9 mouse cellular contexts compared by ENCODE assay signal in the genomic region with DNA sequence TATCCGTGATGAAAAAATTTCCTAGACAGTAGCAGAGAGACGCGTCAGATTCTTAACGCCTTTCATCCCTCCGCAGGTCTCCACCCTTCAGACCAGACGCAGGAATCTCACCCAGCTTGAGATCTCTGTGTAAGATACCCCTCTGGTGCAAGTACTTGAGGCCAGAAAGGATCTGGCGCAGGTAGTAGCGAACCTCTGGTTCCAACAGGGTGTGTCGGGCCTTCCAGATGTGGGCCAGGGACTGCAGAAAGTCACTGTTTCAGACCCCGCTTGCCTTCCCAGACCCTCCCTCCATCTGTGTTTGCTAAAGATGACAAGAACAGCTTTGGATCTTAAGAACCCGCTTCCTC. TPM values are rescaled to one million over a fixed set of nuclear protein-coding genes. Genes with fewer than 3 reads are reported as not detected.
A peak's percentile ranks its signal among the peaks of the same experiment; 100 is the strongest.
DNase-seq lines count a peak whose midpoint lies in the region; ATAC-seq lines count a peak whose summit lies in the region.
"Had no signal": no experiment of that assay in that cellular context is flagged by ENCODE, and none has a peak within 500 bp of the region (broad histone marks: within the 10 kb centered on the region; RNA-seq: fewer than 3 reads in every experiment).

No protein-coding gene starts in this region.

- peak overlapping the region; percentile 96 for H3K4me3 ChIP-seq in megakaryocyte, embryonic 14.5 days (replicated peaks)
- H3K4me3 ChIP-seq in forebrain, embryonic 13.5 days = peak overlapping the region; percentile 69
- peak overlapping the region; percentile 81 for H3K4me3 ChIP-seq in limb, embryonic 15.5 days
- peak overlapping the region; percentile 61 for H3K4me3 ChIP-seq in stomach, embryonic 16.5 days (replicated peaks; ENCODE audit: low read length)

- WGBS in forebrain, embryonic 13.5 days = 9% methylated on average over 11 of the region's 11 CpGs
- WGBS in limb, embryonic 15.5 days = 20% methylated on average over 11 of the region's 11 CpGs
- 25% methylated on average over 11 of the region's 11 CpGs for WGBS in stomach, embryonic 16.5 days

- H3K9ac ChIP-seq in forebrain, embryonic 13.5 days = peak overlapping the region; percentile 77
- H3K9ac ChIP-seq in limb, embryonic 15.5 days = no peak overlapping the region
- H3K9ac ChIP-seq in stomach, embryonic 16.5 days (ENCODE audit: low read length) = peak overlapping the region; percentile 91

- no peak for ATAC-seq in megakaryocyte, adult 5-6 weeks (ENCODE audit: poor library complexity, severe bottlenecking)
- no peak for ATAC-seq in forebrain, embryonic 13.5 days
- no peak for ATAC-seq in limb, embryonic 15.5 days (ENCODE audit: insufficient number of reproducible peaks, low FRiP score, low TSS enrichment, low read depth)
- ATAC-seq in stomach, embryonic 16.5 days (ENCODE audit: insufficient read depth, low FRiP score) = no peak

- peaks cover 83% of the 10 kb centered on the region for H3K4me1 ChIP-seq in megakaryocyte, embryonic 14.5 days
- peaks cover 29% of the 10 kb centered on the region for H3K4me1 ChIP-seq in forebrain, embryonic 13.5 days
- peaks cover 16% of the 10 kb centered on the region for H3K4me1 ChIP-seq in limb, embryonic 15.5 days
- H3K4me1 ChIP-seq in stomach, embryonic 16.5 days (ENCODE audit: control insufficient read depth, insufficient read depth, low read length) = peaks cover 13% of the 10 kb centered on the region

- no peaks in the 10 kb centered on the region for H3K9me3 ChIP-seq in megakaryocyte, embryonic 14.5 days
- no peaks in the 10 kb centered on the region for H3K9me3 ChIP-seq in forebrain, embryonic 13.5 days (replicated peaks)
- no peaks in the 10 kb centered on the region for H3K9me3 ChIP-seq in limb, embryonic 15.5 days
- H3K9me3 ChIP-seq in stomach, embryonic 16.5 days (replicated peaks; ENCODE audit: control insufficient read depth, low read length) = no peaks in the 10 kb centered on the region

- no peak for DNase-seq in frontal cortex, postnatal 14 days (ENCODE audit: low spot score in 2 of 2)
- no peak for DNase-seq in layer of hippocampus, adult 18-20 months (ENCODE audit: low spot score in 2 of 2)
- DNase-seq: left cerebral cortex, postnatal 4 days; thymus, postnatal 4 days had no signal

- H3K27me3 ChIP-seq in megakaryocyte, embryonic 14.5 days (replicated peaks) = no peaks in the 10 kb centered on the region
- H3K27me3 ChIP-seq in forebrain, embryonic 13.5 days = peaks cover 23% of the 10 kb centered on the region; the same call in 1 of the 2 replicates
- H3K27me3 ChIP-seq in limb, embryonic 15.5 days = peaks cover 18% of the 10 kb centered on the region
- H3K27me3 ChIP-seq in stomach, embryonic 16.5 days (ENCODE audit: control insufficient read depth, insufficient read depth, low read length) = 0 out of 2 replicates have a peak, but pooled peaks cover 4% of the 10 kb centered on the region

- peak overlapping the region; percentile 92 for H3K4me2 ChIP-seq in forebrain, embryonic 13.5 days
- peak overlapping the region; percentile 91 for H3K4me2 ChIP-seq in limb, embryonic 15.5 days
- peak overlapping the region; percentile 93 for H3K4me2 ChIP-seq in stomach, embryonic 16.5 days (ENCODE audit: low read depth, low read length)

- no peak overlapping the region for H3K27ac ChIP-seq in forebrain, embryonic 13.5 days
- no peak overlapping the region for H3K27ac ChIP-seq in limb, embryonic 15.5 days
- no peak overlapping the region for H3K27ac ChIP-seq in stomach, embryonic 16.5 days (ENCODE audit: low read length)

- H3K36me3 ChIP-seq in megakaryocyte, embryonic 14.5 days (replicated peaks; ENCODE audit: low read length) = peaks cover 51% of the 10 kb centered on the region
- H3K36me3 ChIP-seq in forebrain, embryonic 13.5 days (ENCODE audit: poor library complexity, severe bottlenecking) = peaks cover 27% of the 10 kb centered on the region
- H3K36me3 ChIP-seq in limb, embryonic 15.5 days = peaks cover 26% of the 10 kb centered on the region
- H3K36me3 ChIP-seq in stomach, embryonic 16.5 days (ENCODE audit: control insufficient read depth, insufficient read depth, low read length) = peaks cover 7% of the 10 kb centered on the region; the same call in 1 of the 2 replicates

RNA-seq across cellular contexts. Expression of a gene that starts 1.0 kb away (rescaled TPM):
- polyA plus RNA-seq in megakaryocyte, embryonic 14.5 days (2012; ENCODE audit: insufficient read depth, low replicate concordance) = 13.2 and 16.0 TPM in 2 replicates
- 4.9 and 6.2 TPM in 2 replicates for total RNA-seq in megakaryocyte, adult 5-6 weeks (2015)
- total RNA-seq in megakaryocyte, adult 5-6 weeks (2017) = 3.0 and 4.2 TPM in 2 replicates
- polyA plus RNA-seq in forebrain, embryonic 13.5 days (2015; fragmentation: Nextera tagmentation; extraction: Ambion mirVana) = 11.4 and 12.0 TPM in 2 replicates
- polyA plus RNA-seq in limb, embryonic 15.5 days (2015; fragmentation: Nextera tagmentation; extraction: Ambion mirVana) = 5.7 and 6.8 TPM in 2 replicates
- polyA plus RNA-seq in stomach, embryonic 16.5 days (2015; fragmentation: Nextera tagmentation; extraction: Ambion mirVana) = 3.4 and 5.0 TPM in 2 replicates
- total RNA-seq in layer of hippocampus, adult 18-20 months (2021) = 1 to 10 TPM; 8.7 to 9.2 TPM

RNA-seq across cellular contexts. Expression of a gene that starts 6.2 kb away (rescaled TPM):
- polyA plus RNA-seq in megakaryocyte, embryonic 14.5 days (2012; ENCODE audit: insufficient read depth, low replicate concordance) = 12.1 TPM in 1 of 2 replicates, not detected in the other
- total RNA-seq in megakaryocyte, adult 5-6 weeks (2015) = 2.1 TPM in 1 of 2 replicates, not detected in the other
- total RNA-seq in megakaryocyte, adult 5-6 weeks (2017) = 0.53 and 2.8 TPM in 2 replicates
- 0.40 TPM in 1 of 2 replicates, not detected in the other for polyA plus RNA-seq in forebrain, embryonic 13.5 days (2015; fragmentation: Nextera tagmentation; extraction: Ambion mirVana)
- polyA plus RNA-seq in limb, embryonic 15.5 days (2015; fragmentation: Nextera tagmentation; extraction: Ambion mirVana) = not detected in 2 replicates
- 0.22 TPM in 1 of 2 replicates, not detected in the other for polyA plus RNA-seq in stomach, embryonic 16.5 days (2015; fragmentation: Nextera tagmentation; extraction: Ambion mirVana)
- total RNA-seq in layer of hippocampus, adult 18-20 months (2021) = 1 to 10 TPM in 1 of 2 experiments, under 1 TPM in 1; 0.46 to 1.1 TPM

RNA-seq across cellular contexts. Expression of a gene that starts 7.2 kb away (rescaled TPM):
- 12.4 and 46.5 TPM in 2 replicates for polyA plus RNA-seq in megakaryocyte, embryonic 14.5 days (2012; ENCODE audit: insufficient read depth, low replicate concordance)
- total RNA-seq in megakaryocyte, adult 5-6 weeks (2015) = 5.3 and 5.9 TPM in 2 replicates
- total RNA-seq in megakaryocyte, adult 5-6 weeks (2017) = 10.4 and 11.1 TPM in 2 replicates
- 3.1 and 3.9 TPM in 2 replicates for polyA plus RNA-seq in forebrain, embryonic 13.5 days (2015; fragmentation: Nextera tagmentation; extraction: Ambion mirVana)
- polyA plus RNA-seq in limb, embryonic 15.5 days (2015; fragmentation: Nextera tagmentation; extraction: Ambion mirVana) = 10.0 and 10.3 TPM in 2 replicates
- polyA plus RNA-seq in stomach, embryonic 16.5 days (2015; fragmentation: Nextera tagmentation; extraction: Ambion mirVana) = 6.5 and 6.6 TPM in 2 replicates
- total RNA-seq in layer of hippocampus, adult 18-20 months (2021) = 10 to 100 TPM; 13.9 to 16.9 TPM

RNA-seq across cellular contexts. Expression of a gene that starts 23.3 kb away (rescaled TPM):
- polyA plus RNA-seq in megakaryocyte, embryonic 14.5 days (2012; ENCODE audit: insufficient read depth, low replicate concordance) = 358 and 2,282 TPM in 2 replicates
- total RNA-seq in megakaryocyte, adult 5-6 weeks (2015) = 2,618 and 2,625 TPM in 2 replicates
- total RNA-seq in megakaryocyte, adult 5-6 weeks (2017) = 984 and 1,065 TPM in 2 replicates
- 667 and 710 TPM in 2 replicates for polyA plus RNA-seq in forebrain, embryonic 13.5 days (2015; fragmentation: Nextera tagmentation; extraction: Ambion mirVana)
- 803 and 994 TPM in 2 replicates for polyA plus RNA-seq in limb, embryonic 15.5 days (2015; fragmentation: Nextera tagmentation; extraction: Ambion mirVana)
- 671 and 829 TPM in 2 replicates for polyA plus RNA-seq in stomach, embryonic 16.5 days (2015; fragmentation: Nextera tagmentation; extraction: Ambion mirVana)
- total RNA-seq in layer of hippocampus, adult 18-20 months (2021) = 100 to 1,000 TPM; 576 to 601 TPM

RNA-seq across cellular contexts. Expression of a gene that starts 36.9 kb away (rescaled TPM):
- polyA plus RNA-seq in megakaryocyte, embryonic 14.5 days (2012; ENCODE audit: insufficient read depth, low replicate concordance) = 11.8 TPM in 1 of 2 replicates, not detected in the other
- total RNA-seq in megakaryocyte, adult 5-6 weeks (2015) = 0.13 and 0.34 TPM in 2 replicates
- 0.08 and 0.11 TPM in 2 replicates for total RNA-seq in megakaryocyte, adult 5-6 weeks (2017)
- polyA plus RNA-seq in forebrain, embryonic 13.5 days (2015; fragmentation: Nextera tagmentation; extraction: Ambion mirVana) = 4.0 and 5.8 TPM in 2 replicates
- 13.7 and 15.8 TPM in 2 replicates for polyA plus RNA-seq in limb, embryonic 15.5 days (2015; fragmentation: Nextera tagmentation; extraction: Ambion mirVana)
- polyA plus RNA-seq in stomach, embryonic 16.5 days (2015; fragmentation: Nextera tagmentation; extraction: Ambion mirVana) = 7.0 and 7.3 TPM in 2 replicates
- total RNA-seq in layer of hippocampus, adult 18-20 months (2021) = 1 to 10 TPM; 1.6 to 1.8 TPM
